Mouse (Mus musculus): ENCODE measurements around the gene Fzd1.
A peak's percentile ranks its signal among the peaks of the same experiment; 100 is the strongest.

Gene Fzd1

DNA sequence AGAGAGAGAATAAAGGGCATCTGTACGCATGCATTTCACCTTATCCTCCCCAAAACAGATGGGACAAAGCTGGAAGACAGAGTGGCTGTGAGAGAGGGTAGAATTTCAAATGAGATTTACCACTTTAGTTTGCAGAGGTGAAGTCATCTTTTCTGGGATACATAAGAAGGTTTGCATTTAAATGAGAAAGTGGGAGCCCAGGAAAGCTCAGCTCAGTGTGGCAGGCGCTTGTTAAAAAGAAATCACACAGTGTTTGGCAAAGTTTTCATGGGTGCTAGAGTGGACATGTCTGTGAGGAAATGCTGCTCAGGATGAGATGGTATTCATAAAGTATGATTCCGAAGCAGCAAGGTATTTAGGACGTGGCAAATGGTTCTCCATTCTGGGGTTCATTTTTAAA is 15.1 kb downstream of the Fzd1 start:
- no peak for DNase-seq

DNA sequence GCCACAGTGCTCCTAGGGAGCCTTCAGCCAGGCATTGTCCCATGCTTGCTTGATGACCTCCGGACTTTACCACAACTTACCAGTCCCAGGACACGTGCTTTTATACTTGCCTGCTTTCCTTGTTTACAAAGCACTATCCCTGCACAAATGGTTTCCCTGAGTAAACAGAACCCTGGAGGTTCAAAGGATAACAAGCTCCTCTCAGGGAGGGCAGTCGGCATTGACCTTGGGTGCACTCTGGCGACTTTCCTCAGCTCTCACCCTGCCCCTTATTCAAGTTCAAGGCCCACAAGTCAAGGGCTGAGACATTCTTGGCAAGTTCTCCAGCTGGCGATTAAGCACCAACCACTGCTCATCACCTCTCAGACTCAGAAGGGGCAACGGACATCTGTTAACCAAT is 20.8 kb downstream of the Fzd1 start:
- DNase-seq, result peak; percentile 95

DNA sequence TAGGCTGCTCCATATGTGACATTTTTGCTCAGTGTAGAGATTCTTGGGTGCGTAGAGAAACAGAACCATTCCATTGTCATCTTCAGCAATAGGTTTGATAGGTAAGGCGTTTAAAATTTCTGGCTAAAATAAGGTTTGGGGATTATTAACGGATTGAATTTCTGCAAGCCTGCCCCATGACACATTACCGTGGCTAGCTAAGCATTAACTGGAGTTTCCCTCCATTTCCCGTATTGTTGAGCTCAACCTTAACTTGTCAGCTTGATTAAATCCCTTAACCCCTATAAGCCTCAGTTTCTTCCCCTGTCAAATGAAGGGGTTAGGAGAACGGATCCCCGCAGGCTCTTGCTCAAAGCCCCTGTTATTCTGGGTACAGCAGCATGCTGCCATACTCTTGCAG is 22.4 kb downstream of the Fzd1 start:
- DNase-seq, result peak; percentile 46

DNA sequence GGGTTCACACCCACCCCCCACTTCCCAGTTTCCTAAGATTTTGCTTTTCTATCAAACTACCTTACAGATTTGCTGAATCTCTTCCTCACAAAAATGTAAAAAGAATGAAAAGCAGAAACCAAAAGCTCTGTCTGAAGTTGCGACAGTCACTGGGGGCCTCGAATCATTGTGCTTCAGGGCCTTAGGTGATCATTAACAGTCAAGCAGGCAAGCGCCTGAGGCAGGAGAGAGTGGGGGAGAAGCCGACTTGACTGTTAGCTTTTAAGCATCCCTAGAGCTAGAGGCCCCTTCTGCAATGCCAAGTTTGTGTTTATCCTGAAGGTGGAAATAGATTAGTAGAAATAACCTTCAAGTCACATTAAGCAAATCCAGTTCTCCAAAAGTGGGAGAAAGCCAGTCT is 24.6 kb downstream of the Fzd1 start:
- DNase-seq, result peak; percentile 41

DNA sequence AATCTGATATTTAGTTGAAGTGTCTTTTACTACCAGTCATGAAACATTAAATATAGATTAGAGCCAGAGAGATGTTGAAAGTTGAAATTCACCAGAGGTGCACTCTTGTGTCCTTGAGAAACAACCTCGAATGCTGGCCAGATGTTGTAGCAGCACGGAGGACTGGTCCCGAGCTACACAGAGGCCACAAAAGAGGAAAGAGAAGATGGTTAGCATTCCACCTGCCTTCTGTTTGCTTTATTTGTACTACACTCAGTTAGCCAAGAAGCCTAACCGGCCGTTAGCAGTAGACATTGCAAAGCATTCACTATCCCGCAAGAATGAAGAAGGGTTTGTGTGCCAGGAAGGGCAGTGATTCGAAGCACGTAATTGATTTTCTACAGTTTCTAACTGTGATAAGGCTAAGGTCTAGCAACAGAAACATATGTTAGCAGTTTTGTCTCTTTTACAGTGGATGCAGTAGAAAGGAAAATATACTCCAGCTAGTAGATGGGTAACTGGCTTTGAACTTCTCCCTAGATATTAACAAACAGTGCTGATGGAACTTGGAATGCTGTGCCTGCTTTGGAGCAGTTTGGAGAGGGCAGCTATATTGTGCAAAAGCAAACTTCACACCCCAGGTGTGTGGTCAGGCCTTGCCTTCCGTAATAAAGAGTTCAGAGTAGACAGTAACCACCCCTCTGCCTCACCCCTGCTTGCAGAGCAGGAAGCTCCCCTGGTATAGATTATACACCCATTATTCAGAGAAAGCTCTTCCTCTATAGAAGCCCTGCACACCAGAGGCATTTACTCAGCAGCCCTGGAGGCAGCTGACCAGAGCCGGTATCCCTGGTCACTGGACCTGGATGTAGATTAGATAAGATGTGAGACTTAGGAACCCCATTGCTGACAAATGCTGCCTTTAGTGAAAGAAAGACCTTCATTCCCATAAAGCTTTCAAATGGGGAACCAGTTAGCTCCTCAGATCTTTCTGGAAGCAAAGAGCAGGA is 25.3 kb downstream of the Fzd1 start:
- DNase-seq, result peak; percentile 28

DNA sequence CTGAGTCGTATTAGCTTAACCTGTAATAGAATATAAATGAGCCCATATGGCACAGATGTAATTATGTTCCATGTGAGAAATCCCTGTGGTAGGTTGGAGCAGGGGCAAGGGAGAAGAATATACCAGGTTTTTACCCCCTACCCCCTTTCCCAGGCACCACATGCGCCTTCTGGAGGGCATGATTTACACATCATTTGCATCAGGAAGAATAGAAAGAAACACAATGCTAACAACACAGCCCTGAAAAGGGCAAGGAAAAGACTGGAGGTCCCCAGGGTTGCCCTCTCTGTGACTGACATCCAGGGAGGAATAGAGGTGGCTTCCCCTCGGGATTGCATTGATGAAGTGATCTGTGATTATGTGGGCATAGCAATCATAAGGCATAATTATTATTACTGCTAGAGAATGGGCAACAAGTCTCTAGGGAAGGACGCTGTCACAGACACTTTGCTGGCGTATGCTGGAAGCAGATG is 26.1 kb downstream of the Fzd1 start:
- DNase-seq, result no peak

DNA sequence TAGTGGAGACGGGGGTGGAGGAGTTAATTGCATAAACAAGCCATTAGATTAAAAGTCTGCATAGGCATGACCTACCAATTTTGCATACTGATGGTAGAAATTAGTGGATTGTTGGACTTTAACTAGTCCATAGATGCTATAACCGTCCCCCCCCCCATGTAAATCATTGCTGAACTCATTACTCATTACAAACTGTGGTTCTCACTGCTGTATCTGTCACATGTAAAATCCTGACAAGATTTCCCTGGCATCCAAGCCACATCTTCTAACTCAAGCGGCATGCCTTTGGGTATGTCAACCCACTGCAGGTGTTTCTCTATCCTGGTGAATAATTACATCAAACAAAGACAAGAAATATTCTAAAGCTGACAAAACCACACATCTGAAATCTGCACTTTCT is 26.8 kb downstream of the Fzd1 start:
- DNase-seq, result peak; percentile 53
